Mouse (Mus musculus) cortical plate, adult 2 months (tissue): ENCODE measurements around the gene Ubc. TPM values are rescaled to one million over a fixed set of nuclear protein-coding genes. Genes with fewer than 3 reads are reported as not detected.
"Not testable (repeated sequence)": the region's sequence is repeated elsewhere in the genome, so short reads cannot be mapped to it uniquely, and the experiment has no call there.

Source experiments
- H3K27ac ChIP-seq: fragments of 200-500 bp; 2 replicates; pipeline ENCODE4 v1.5.1; 2012; ENCODE audit warnings: low read length, control low read depth, inconsistent platforms; ENCODE audit not compliant: insufficient read depth
- H3K4me1 ChIP-seq: fragments of 200-500 bp; 2 replicates; pipeline ENCODE4 v1.6.1; 2011; ENCODE audit warnings: low read length; ENCODE audit not compliant: control insufficient read depth, insufficient read depth
- H3K4me3 ChIP-seq: fragments of 200-500 bp; 2 replicates; pipeline ENCODE4 v1.5.1; 2011; ENCODE audit warnings: mild to moderate bottlenecking, low read length, control low read depth; ENCODE audit not compliant: insufficient read depth
- CTCF ChIP-seq: fragments of 200-500 bp; IDR thresholded peaks from 2 replicates; pipeline ENCODE4 v1.5.1; 2011; ENCODE audit warnings: mild to moderate bottlenecking, control low read depth, low read length; ENCODE audit not compliant: insufficient read depth; ENCODE audit errors: extremely low read depth
- POLR2A ChIP-seq: fragments of 200-500 bp; IDR thresholded peaks from 2 replicates; pipeline ENCODE4 v1.6.1; 2011; ENCODE audit warnings: mild to moderate bottlenecking, low read length, control low read depth; ENCODE audit not compliant: insufficient read depth; ENCODE audit errors: extremely low read depth
- polyA plus RNA-seq: library from polyadenylated mRNA; depleted of rRNA; stranded (reverse); fragments of >200 nt; gene quantifications from 2 replicates; pipeline ENCODE4 v1.2.3, GENCODE M21; 2012; rRNA removed

The Ubc gene
- 769 and 804 TPM in 2 replicates for polyA plus RNA-seq

DNA sequence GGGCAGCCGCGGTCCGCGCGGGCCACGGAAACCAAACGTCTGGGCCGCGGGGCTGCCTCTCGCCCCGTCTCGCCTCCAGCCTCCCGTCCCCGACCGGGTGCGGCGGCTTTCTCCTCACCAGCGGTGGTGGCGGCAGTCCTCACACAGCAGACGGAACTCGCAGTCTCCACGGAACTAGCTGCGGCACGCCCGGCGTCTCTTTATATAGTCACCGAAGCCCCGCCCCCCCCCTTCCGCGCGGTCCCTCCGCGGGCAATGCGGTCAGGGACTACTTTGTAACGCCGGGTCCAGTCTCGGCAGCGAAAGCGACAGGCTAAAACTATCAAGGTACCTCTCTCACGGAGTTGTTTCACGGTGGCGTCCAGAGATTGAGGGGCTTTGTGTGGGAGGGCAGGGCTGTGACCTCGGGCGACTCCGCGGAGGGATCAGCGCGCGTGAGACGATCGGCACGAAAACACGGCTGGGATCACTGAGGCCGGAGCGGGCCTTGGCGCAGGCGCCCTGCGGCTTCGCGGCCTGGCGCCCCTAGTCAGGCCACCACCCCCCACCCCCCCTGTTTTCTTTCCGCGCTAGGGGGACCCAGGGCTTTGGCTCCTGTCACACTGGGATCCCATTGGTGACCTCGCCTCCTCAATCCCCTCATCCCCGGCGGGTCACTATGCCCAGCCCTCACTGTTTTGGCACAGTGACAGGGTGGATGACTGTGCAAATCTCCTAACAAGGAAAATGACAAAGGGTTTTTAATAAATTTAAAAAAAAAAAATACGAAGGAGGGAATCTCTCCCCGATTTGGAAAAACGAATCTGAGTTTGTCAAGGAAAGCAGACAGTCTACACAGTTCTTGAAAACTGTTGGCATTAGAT is at the start of gene Ubc:
Gene Ubc (minus strand): TSS at position 624 of the 863 bp plus-strand sequence.
- H3K4me3 ChIP-seq, result peak within 1 kb of the TSS; percentile 88
- peaks cover 6% of the 10 kb centered on the region; the same call in 1 of the 2 replicates for H3K4me1 ChIP-seq
- H3K27ac ChIP-seq, result peak within 1 kb of the TSS; percentile 100
- peak; percentile 97 for TF ChIP-seq POLR2A
- no peak for TF ChIP-seq CTCF

- H3K27ac ChIP-seq, H3K4me3 ChIP-seq, H3K4me1 ChIP-seq: not testable (repeated sequence)
Observed at GRCm38 (mm10) chr5:125434347-125434746, 44.3 kb upstream of the Ubc start.

GRCm38 (mm10) chr5:125433793-125434337 is 43.9 kb upstream of the Ubc start, which contains the start of gene Dhx37:
Dhx37 (minus strand) TSS chr5:125434121.
- TF ChIP-seq CTCF (no peak), POLR2A (peak; percentile 68)
- Histone ChIP-seq H3K4me3 (peak within 1 kb of the TSS; percentile 55), H3K27ac (no peak within 1 kb of the TSS), H3K4me1 (peaks cover 3% of the 10 kb centered on the region)

DNA sequence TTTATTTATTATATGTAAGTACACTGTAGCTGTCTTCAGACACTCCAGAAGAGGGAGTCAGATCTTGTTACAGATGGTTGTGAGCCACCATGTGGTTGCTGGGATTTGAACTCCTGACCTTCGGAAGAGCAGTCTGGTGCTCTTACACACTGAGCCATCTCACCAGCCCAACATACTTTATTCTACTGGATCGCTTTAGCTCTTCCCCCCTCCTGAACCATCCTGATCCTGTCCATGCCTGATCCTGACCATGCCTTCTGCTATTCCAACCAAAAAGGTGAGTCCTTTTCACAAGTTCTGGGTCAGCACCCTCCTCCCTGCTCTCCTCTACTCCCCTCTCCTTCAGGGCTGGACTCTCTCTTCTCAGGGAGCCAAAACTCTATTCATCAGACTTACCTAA is 42.3 kb upstream of the Ubc start:
- not testable (repeated sequence) for H3K4me1 ChIP-seq, H3K4me3 ChIP-seq, H3K27ac ChIP-seq

DNA sequence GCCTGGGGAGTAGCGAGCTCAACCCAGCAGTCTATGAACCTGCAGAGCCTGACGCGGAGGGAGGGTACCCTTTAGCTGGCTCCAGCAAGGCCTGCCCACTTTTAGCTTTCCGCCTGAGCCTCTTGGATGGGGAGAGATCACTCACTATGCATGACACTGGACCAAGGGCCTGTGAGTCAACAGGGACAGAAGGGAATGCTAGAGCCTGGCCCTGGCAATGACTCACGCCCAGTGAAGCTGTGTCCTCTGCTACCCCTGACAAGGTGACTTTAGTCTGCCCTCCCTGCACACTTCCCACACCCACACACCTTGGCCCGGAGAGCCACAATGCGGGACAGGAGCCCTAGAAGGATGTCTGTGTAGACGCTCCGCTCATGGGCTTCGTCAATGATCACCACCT is 36.3 kb upstream of the Ubc start:
- Histone ChIP-seq H3K27ac (no peak overlapping the region), H3K4me1 (no peaks in the 10 kb centered on the region), H3K4me3 (no peak overlapping the region)
- no peak for TF ChIP-seq POLR2A
- no peak for TF ChIP-seq CTCF

DNA sequence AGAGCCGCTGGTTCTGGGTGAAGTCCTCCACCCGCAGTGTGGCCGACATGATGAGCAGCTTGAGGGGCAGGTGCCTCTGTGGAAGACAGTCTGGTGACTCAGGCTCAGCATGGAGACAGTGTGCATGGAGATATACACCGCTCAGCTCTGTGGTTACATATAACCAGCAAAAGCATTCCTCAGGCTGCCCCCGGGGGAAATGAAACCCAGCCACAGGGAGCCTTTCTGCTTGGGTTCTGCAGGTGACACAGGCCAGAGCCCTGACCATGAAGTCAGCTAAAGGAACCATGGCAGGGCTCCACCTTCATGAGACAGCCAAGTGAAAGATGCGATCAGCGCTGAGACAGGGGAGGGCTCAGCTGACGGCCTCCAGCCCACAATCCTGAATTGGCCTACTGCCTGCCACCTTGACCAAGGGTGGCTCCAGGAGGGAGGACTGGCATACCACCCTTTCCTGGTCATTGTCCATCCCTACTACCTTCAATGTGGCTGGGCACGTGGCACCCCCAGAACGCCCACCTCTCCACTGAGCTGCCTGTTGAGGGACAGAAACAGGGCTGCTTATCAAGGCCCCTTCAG is 35.8 kb upstream of the Ubc start:
- Histone ChIP-seq H3K27ac (no peak overlapping the region), H3K4me1 (no peaks in the 10 kb centered on the region), H3K4me3 (no peak overlapping the region)
- no peak for TF ChIP-seq POLR2A
- no peak for TF ChIP-seq CTCF

GRCm38 (mm10) chr5:125419124-125419523 is 29.1 kb upstream of the Ubc start:
- TF ChIP-seq POLR2A (no peak), CTCF (no peak)
- Histone ChIP-seq H3K4me1 (no peaks in the 10 kb centered on the region), H3K4me3 (no peak overlapping the region), H3K27ac (no peak overlapping the region)

GRCm38 (mm10) chr5:125418636-125419035 is 28.6 kb upstream of the Ubc start:
- no peak for TF ChIP-seq POLR2A
- no peak for TF ChIP-seq CTCF
- H3K4me3 ChIP-seq, result no peak overlapping the region
- H3K27ac ChIP-seq, result no peak overlapping the region
- no peaks in the 10 kb centered on the region for H3K4me1 ChIP-seq

GRCm38 (mm10) chr5:125416183-125416582 is 26.2 kb upstream of the Ubc start:
- Histone ChIP-seq H3K27ac (no peak overlapping the region), H3K4me3 (no peak overlapping the region), H3K4me1 (no peaks in the 10 kb centered on the region)
- TF ChIP-seq POLR2A (no peak), CTCF (no peak)

DNA sequence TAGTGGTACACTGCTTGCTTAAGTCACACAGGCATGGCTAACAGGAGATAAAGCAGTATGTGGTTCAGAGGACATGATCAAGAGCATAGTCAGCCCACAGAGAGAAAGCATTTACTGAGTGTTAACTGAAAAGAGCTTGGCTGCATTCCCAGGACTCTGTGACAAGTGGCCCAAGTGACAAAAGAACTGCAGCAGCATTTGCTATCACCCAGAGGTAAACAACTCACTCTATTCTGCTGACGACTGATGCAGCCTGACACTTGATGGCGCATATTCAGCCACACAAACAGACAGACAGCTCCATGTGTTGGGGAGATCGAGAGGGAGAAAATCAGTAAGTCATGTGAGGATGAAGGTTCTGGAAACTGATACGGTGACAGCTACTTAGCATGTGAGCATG is 23.8 kb upstream of the Ubc start:
- Histone ChIP-seq H3K4me1 (no peaks in the 10 kb centered on the region), H3K27ac (no peak overlapping the region), H3K4me3 (no peak overlapping the region)
- TF ChIP-seq CTCF (no peak), POLR2A (no peak)

- H3K27ac ChIP-seq, H3K4me1 ChIP-seq, H3K4me3 ChIP-seq: not testable (repeated sequence)
Observed at GRCm38 (mm10) chr5:125412536-125412935, 22.5 kb upstream of the Ubc start.
